Mouse (Mus musculus) layer of hippocampus, adult 9-11 months (tissue): ENCODE measurements around the gene Rer1.
A peak's percentile ranks its signal among the peaks of the same experiment; 100 is the strongest.

Experiments used
- DNase-seq: peaks from one replicate; pipeline ENCODE4 v3.0.0; 2022

The Rer1 gene

DNA sequence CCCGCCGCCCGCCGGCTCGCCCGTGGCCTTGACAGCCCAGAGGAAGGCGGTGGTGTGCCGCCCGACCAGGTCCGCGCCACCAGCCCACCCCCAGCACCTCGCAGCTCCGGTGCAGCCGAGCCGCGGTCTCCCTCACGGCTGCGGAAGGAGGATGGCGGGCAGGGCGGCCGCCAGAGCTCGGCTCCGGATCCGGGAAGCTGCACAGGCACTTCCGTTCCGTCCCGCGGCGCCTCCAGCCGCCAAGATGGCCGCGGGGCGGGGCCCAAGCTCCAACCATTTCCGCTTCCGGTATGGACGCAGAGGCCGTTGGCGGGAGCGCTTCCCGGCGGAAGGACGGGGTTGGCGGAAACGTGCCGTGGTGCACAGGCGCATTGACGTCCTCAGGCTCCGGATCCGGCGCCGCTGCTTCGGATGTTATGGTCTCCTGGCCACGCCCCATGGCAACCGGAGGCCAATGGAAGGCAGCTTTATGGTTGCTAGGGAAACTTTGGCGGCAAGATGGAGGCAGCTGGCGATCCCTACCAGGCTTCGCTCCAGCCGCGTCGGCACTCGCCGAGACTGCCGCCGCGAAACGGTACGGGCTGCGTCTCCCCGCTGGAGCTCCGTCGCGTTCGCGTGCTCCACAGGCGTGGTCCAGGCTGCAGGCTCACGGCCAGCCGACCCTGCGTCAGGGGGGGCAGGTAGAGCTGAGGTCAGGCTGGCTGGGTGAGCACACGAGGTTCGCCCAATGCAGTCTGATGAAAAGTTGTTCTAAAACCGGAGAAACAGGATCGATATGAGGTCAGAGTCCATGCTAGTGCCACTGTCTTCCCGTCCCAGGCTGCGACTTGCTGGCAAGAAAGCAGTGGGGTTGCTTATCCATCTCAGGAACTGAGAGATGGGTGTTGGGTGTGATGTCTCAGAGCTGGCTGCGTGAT is at the start of gene Rer1, which contains the start of gene Morn1:
Gene Rer1, minus strand, starts transcription at position 275 of the 917 bp plus-strand sequence.
Gene Morn1, plus strand, starts transcription at position 470 of the 917 bp plus-strand sequence.
- peak; percentile 100 for DNase-seq

DNA sequence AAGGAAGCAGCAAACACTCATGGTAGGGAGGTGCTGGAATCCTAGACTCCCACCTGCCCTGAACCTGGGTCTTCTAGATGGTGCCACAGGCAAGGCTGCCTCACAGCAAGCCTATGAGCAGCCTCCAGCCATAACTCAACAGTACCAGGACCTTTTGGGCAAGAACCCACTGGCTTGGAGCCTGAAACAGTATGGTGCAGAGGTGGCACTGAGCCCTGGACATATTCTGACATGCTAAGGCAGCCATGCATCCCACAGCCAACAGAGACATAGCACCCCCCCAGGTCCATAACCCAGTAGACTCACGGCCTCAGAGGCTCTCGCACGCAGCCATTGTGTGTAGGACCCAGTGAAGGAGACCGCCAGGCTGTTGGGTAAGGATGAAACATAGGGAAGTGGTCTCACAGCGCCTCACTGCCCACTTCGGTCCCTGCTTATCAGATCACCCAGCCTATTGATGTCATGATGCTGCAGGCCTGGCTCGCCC is 48.5 kb upstream of the Rer1 start:
- no peak for DNase-seq

DNA sequence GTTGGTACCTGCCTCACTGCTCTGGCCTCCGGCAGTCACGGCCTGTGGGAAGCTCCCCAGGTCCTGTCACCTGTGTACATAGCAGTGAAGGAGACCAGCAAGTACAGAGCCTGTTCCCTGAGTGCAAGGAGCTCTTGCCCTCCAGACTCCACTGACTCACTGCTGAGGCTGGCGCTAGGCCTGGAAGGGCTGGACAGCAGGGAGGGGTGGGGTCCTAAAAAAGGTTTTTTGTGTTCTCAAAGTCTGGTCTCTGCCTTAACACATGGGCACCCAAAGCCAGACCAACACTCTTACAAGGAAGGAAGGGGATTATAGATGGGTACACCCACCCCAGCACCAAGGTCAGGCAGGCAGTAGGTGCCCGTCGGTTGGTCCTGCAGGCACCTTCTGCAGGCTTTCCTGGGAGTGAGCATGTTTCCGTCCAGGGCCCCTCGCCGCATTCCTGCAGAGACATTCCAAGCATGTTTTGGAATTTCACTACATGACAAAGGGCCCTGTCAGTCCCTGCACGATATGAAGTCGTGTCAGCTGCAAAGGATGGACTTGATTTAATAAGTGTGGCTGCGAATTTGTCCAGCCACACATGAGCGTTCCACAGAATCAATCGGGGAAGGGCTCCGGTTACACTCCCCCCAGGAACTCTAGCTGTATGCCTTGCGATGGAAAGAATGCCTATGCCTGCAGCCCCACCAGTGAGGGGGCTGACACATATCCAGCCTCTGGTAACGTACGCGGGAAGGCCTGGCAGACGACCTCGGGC is 47.7 kb upstream of the Rer1 start:
- no peak for DNase-seq

DNA sequence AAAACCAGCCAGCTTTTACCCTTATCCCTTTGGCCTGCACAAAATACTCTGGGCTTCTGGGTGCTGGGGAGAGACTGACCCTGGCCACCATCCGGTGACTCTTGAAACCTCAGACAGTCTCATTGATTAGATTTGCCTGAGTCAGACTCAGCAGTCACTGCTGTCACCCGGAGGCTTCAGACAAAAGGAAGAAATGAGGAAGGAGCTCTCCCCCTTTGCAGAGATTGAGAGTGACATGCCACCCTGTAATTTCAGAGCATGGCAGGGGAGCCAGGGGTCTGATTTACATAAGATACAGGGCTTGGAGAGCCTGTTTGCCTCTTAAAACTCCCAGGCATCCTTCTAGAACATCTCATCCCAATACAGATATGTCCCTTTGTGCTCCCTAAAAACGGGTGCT is 47.0 kb upstream of the Rer1 start:
- DNase-seq, result no peak

DNA sequence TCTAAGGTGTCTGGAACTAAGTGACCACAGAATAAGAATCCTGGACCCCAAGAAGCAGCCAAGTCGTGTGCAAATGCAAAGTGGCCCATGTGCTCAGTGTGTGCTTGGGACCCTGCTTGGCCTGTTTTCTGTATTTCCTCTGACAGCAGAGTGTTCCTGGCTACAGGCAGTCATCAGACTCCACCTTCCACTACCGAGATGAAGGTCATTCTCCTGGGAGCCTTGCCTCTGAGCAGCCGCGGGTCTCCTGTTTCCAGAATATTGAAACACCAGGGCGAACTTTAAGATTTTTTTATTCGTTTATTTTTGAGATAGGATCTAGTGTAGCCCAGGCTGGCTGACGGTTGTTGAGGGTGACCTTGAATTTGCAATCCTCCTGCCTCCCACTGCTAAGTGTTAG is 44.4 kb upstream of the Rer1 start:
- DNase-seq, result no peak

DNA sequence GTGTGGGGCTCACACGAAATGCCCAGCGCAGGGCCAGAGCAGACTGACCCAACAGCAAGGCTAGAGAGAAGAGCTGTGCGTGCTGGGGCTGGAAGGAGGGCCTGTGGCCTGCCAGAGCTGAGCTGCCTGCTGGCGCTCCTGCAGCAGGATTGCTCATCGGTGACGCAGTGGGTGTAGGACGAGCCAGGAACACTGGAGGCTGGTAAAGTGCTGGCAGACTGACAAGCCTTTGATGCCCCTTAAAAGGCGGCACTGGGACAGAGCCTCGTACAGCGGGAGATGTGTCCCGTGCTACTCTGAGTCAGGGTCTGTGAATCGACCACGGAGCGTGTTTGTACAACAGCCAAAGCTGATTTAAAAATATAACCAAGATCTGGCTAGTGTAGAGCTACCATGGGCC is 43.8 kb upstream of the Rer1 start:
- DNase-seq, result peak; percentile 94

DNA sequence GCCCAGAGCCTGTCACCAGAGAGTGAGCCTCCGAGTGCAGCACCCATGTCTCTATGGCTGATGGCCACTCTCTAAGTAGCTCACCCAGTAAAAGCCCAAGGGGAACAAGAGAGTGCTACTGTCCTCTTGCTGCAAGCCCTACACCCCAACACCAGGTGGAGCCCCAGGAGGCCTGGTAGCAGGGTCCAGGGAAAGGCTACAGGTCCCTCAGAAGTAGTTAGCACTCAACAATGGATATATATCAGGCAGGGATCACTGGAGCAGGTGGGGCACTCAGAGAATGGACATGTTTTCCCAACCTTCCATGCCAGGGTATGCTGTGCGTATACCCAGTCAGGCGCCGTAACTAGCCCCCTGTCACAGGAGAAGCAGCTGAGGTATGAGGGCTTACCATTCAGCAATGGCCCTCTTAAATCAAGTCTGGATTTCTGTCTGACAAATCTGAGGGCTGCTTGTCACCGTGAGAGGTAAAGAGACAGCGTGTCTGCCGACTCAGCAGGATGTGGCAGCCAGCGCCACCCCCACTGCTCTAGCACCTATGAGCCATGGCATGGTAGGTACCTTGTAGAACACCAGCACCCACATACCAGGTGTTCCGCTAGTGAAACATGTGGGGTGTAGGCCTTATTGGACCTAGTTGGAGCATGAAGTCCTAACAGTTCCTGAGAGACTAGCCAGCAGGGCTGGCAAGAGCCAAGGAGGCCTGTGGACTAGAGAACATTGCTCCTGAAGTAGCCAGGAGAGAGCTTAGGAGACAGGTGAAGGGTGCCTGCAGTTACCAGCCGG is 43.1 kb upstream of the Rer1 start:
- DNase-seq, result peak; percentile 62

DNA sequence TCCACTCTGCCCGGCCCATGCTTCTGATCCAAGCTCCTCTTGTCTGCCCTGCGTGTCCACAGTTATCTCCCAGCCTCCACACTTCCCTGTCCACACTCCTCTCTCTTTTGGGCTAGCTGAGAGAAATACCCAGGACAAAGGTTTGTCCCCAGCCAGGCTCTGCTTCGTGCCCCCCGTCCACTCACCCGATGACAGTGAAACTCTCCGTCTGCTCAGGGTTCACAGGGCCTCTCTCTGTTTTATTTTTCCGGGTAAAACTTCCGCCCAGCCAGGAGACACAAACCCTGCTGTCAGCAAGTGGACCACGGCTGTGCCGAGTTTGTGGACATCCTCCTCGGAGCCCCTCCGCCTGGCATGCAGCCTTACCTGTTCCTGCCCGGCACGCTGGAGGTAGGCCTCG is 42.2 kb upstream of the Rer1 start:
- DNase-seq, result no peak

DNA sequence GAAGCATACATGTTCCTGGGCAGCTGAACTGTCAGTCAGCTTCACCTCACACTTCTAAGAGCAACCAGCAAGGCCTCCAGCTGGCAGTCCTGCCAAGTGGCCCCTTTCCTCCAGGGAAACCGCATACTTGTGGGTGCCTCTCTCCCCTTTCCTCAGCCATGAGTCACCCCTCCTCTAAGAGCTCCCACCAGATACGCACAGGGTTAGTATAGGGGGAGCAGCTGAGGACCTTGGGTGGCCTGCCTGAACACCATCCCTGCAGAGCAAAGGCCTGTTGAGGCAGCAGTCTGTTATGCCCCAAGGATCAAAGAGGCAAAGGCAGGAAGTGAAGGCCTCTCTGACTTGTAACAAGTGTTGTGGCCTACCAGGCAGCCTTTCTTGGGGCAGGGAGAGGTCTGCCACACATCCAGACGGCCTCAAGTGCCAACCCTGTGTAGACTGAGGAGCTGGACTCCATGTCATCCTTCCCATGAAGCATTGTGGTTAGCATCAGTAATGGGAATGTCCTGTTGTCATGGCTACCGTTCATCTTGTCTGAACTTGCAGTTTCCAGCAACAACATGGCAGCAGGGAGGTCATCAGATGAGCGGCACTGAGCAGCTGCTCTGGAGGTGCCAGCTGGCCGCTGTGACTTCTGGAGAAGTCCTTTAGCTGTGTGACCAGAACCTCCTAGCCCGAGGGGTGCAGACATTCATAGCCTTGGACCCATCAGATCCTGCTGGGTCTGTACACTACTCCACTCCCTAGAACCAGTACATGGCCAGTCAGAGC is 40.6 kb upstream of the Rer1 start:
- DNase-seq, result no peak

DNA sequence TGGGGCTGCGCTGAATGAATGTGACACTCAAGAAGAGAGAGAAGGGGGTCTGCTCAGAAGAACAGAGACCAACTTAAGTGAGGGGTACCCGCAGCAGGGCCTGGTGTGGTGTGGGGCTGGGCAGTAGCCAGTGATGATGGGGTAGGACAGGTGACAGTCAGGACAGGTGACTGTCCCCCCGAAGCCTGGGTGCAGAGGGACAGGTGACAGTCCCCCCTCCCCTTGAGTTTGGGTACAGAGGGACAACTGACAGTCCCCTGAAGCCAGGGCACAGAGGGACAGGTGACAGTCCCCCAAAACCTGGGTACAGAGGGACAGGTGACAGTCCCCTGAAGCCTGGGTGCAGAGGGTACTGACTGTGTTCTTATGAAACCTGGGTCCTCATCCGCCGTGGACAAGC is 40.0 kb upstream of the Rer1 start:
- no peak for DNase-seq

DNA sequence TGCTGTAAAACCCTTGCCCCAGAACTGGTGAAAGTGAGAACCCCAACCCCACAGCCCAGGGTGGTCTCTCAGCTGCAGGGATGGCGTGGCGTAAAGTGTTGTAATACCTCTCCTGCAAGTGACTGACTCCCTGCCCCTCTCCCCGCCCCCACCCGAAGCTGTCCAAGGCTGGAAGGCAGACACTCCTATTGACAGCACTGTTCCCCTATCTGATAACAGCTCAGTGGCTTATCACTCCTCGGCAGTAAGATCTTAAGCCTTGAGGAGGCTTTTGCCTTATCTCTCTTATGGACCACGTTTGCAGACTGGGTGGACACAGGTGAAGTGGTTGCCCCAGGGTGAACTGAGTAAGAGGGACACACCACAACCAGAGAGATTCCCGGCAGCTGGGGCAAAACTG is 39.1 kb upstream of the Rer1 start:
- no peak for DNase-seq

DNA sequence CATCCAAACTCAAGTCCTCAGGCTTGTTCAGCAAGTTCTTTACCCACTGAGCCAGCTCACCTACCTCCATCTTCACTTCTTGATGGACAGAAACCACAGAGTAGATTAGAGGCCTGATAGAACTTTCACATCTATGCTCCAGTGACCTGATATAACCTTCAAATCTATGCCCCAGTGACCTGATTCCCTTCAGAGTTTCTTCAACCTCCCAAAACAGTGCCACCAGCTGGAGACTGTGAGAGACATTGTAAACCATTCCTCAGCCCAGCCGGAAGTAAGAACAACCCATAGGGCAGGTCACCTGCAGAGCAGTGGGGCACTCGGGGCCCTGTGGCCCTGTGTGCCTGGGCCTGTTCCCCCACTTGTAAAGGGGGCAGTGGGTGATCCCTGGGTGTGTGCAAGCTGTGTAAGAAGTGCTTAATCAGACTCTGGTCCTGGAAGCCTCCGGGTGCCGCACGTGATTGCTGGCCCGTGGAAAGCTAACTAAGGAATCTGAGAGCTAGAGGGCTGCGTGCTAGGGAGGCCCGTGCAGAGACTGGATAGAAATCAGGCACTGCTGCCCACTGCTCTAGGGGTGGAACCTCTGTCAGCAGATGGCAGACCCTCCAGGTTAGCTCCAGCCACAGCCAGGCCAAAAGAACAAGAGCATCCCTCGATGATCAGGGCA is 37.8 kb upstream of the Rer1 start:
- DNase-seq, result no peak

DNA sequence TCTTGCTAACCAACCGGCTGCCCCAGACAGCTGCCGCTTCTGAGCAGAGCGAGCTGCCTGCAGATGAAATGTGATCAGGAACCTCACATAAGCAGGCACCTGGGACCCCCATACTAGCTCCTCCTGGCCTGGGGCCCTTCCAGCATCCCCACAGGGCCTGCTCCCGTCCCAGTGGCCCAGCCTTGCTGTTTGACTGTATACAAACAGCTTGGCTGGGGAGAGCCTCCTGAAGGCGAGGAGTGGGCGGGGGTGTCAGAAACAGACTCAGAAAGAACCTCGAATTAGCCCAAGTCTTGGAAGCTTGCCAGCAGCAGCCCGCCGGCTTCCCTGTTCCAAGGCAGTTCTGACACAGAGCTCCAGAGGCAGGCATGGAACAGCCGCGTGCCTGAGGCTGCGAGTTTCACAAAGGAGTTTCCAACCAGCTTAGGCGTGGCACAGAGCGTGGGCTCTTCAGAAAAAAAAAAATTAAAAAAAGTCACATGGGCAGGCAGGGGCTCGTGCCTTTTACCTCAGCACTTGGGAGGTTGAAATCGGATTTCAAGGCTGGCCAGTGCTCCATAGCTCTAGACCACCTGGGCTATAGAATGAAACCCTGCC is 36.4 kb upstream of the Rer1 start:
- peak; percentile 96 for DNase-seq

DNA sequence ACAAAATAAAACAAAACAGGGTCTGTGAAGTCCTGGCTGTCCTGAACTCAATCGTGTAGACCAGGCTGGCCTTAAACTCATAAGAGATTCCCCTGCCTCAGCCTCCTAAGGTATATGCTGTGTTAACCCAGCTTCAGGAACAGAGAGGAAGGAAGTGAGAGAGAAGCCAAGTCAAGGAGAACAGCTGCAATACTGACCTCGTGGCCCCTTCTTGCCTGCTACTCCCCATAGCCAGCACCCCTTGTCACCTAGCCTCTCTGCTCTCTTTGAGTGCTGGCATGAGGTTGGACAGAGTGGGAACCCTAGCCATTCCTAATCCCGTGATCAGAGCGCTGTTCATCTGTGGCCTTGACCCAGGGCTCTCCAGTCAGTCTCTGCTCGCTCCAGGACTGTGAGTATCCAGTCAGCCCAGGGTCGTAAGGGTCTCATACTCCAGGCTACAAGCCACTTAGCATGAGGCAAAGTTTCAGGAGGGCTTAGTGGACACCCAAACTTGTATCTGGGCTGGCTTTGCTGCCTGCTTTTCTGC is 35.8 kb upstream of the Rer1 start:
- DNase-seq, result no peak

DNA sequence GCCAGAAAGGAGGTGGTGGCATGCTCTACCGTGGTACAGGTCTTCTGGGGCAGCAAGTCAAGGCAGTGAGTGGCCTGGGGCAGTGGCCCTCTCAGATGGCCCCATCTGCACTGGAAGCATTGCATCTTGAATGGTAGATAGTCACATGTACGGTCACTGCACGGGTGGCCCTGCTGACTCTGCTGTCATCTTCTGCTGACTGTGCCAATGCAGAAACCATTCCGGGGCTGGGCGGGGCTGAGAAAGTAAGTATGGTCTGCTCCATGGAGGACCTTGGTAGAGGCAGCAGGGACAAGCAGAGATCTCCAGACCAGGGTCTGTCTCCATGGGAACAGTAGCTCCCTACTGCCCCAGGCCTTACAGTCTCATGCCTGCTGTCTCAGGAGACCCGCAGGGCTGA is 35.0 kb upstream of the Rer1 start:
- DNase-seq, result no peak

DNA sequence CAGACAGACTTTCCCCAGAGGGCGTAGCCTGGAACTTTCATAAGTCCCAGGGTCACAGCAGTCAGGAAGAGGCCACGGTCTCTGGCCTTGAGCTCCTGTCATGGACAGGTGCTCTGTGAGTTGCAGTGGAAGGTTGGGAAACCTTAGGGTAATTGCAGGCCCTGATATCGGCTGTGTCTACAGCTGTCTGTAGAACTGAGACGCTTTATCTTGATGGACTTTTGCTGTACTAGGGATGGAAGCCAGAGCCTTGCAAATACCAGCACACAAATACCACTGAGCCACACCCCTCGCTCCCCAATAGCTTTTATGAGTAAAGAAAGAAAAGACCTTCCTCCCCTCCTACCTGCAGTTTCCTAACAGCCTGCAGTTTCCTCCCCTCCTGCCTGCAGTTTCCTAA is 34.4 kb upstream of the Rer1 start:
- no peak for DNase-seq

DNA sequence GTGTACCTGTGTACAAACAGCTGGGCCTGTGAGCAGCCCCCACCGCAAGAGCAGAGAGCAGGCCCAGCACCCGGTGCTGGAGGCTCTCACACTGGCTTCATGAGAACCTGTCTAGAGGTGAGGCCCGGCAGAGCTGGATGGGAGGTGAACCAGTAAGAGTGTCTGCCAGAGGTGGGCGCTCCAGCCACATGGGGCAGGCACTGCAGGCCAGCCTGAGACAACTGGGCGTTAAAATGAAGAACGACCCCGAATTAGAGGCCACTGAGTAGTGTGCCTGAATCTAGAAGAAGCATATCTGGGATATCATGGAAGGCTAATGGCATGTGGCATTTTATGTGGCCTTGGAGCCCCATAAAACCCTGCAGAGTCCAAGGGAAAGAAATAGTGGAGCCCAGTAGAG is 33.9 kb upstream of the Rer1 start:
- DNase-seq, result no peak

DNA sequence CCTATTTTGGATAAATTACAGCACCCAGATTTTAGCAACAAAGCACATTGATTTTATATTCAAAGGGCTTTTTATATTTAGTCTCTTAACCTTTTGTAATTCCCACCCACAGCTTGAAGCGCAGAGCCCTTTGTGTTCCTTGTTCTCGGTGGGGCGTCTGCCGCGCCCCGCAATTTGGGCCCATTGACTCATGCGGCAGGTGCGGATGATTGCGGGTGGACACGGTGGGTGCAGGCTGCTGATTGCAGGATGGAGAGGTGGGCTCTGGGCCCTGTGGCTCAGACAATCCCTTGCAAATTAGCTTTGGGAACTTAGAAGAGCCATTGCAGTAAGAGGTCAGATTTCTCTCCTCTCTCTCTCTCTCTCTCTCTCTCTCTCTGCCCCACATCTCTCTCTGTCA is 32.1 kb upstream of the Rer1 start:
- no peak for DNase-seq

DNA sequence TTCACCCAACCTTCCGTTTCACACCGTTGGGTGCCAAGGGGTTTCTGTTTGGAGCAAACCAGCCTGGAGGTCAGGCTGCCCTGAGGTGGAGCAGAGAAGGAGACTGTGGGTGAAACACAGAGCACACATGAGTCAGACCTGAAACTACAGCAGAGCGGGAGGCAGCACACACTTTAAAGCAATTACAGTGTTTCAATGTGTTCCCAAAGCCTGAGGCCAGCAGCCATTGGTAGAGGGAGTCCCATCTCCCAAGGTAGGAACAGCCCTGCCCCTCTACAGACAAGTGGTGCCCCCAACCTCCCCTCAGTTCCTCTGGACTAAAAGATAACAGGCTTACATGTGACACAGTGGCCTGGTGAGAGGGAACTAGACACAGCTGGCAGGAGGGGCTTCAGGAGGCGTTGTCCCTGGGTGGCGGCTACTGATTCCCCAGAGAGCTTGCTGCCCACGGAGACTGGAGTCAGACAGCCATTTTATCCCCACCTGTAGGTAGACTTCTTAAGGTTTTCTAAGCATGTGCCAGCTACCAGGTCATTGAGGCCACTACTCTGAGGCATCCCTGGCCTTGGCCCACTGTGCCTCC is 31.3 kb upstream of the Rer1 start:
- DNase-seq, result no peak

DNA sequence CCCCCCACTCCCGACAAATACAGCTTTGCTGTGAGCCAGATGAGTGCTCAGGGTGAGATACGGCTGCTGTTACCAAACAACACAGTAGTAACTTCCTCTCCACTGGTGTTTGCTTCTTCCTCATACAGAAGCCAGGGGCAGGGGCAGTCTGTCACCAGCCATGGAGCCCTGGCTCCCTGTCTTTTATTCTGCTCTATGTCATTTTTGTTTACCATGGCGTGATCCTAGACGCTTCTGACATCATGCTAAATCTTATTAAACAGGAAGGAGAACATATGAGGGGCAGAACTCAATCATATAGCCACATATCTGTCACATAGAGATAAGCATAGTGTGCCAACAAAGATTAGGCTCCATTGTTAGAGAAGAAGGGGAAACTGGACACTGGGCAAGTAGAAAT is 30.4 kb upstream of the Rer1 start:
- no peak for DNase-seq
